Mouse (Mus musculus): ENCODE results near the gene Tenm4.

- TF ChIP-seq EP300 (IDR thresholded peaks at IDR 0.05; ENCODE audit: low read depth), result no peak
- no peak for TF ChIP-seq CTCF (IDR thresholded peaks at IDR 0.05; ENCODE audit: low read depth)
These were observed 619.3 kb downstream of the Tenm4 start for GRCm38 (mm10) chr7:96790326-96790725.

Data from liver, postnatal 0 days (tissue).